Mouse (Mus musculus) midbrain, embryonic 15.5 days (tissue): Measurements from ENCODE around the gene Tada3. TPM values are rescaled to one million over a fixed set of nuclear protein-coding genes. Genes with fewer than 3 reads are reported as not detected.

ENCODE experiments used
- ATAC-seq: fragments of 200-750 bp; cut with Nextera tagmentation; replicated peaks from 2 replicates; pipeline ENCODE4 v1.8.0; 2017; ENCODE audit warnings: moderate TSS enrichment
- H3K27ac ChIP-seq: fragments of 300-500 bp; sonication (generic); 2 replicates; pipeline ENCODE4 v1.5.1; 2015; ENCODE audit warnings: mild to moderate bottlenecking, inconsistent platforms
- H3K27me3 ChIP-seq: fragments of 300-500 bp; sonication (generic); replicated peaks from 2 replicates; pipeline ENCODE4 v1.6.1; 2015; ENCODE audit warnings: inconsistent platforms
- H3K36me3 ChIP-seq: fragments of 300-500 bp; sonication (generic); replicated peaks from 2 replicates; pipeline ENCODE4 v1.6.1; 2015; ENCODE audit warnings: inconsistent platforms
- H3K4me1 ChIP-seq: fragments of 300-500 bp; sonication (generic); 2 replicates; pipeline ENCODE4 v1.6.1; 2015; ENCODE audit warnings: inconsistent platforms
- H3K4me2 ChIP-seq: fragments of 300-500 bp; sonication (generic); 2 replicates; pipeline ENCODE4 v1.6.1; 2015; ENCODE audit warnings: inconsistent platforms, mild to moderate bottlenecking, moderate library complexity
- H3K4me3 ChIP-seq: fragments of 300-500 bp; sonication (generic); 2 replicates; pipeline ENCODE4 v1.5.1; 2015; ENCODE audit warnings: mild to moderate bottlenecking, inconsistent platforms
- H3K9ac ChIP-seq: fragments of 300-500 bp; sonication (generic); 2 replicates; pipeline ENCODE4 v1.6.1; 2015; ENCODE audit warnings: mild to moderate bottlenecking, inconsistent platforms
- H3K9me3 ChIP-seq: fragments of 300-500 bp; sonication (generic); 2 replicates; pipeline ENCODE4 v1.6.1; 2016; ENCODE audit warnings: inconsistent platforms
- WGBS: fragments of 180-500 bp; shearing (Covaris S2); methylation state at CpG from one replicate; pipeline ENCODE4 v1.1.7; 2015; ENCODE audit warnings: mixed read lengths; 5-methylcytosine and 5-hydroxymethylcytosine counted together
- polyA plus RNA-seq: library from polyadenylated mRNA; unstranded; fragments of >200 nt; fragmentation: Nextera tagmentation; extraction: Ambion mirVana; gene quantifications from 2 replicates; pipeline ENCODE4 v1.2.1, GENCODE M21; 2015

Tada3 gene
- 80.4 and 81.6 TPM in 2 replicates for polyA plus RNA-seq

- Histone ChIP-seq H3K27me3 (no peaks in the 10 kb centered on the region), H3K27ac (peak within 1 kb of the TSS; percentile 97), H3K36me3 (peaks cover 46% of the 10 kb centered on the region), H3K4me2 (peak within 1 kb of the TSS; percentile 95), H3K4me1 (peaks cover 26% of the 10 kb centered on the region), H3K9me3 (no peaks in the 10 kb centered on the region), H3K4me3 (peak within 1 kb of the TSS; percentile 100), H3K9ac (peak within 1 kb of the TSS; percentile 98)
- ATAC-seq, result peak; percentile 97
- WGBS, result 1% methylated on average over 61 of the region's 61 CpGs
These were observed at the start of gene Tada3, which contains the start of gene Arpc4 for GRCm38 (mm10) chr6:113377496-113378385. TSS of gene Tada3 (minus strand) at chr6:113377883. TSS of gene Arpc4 (plus strand) at chr6:113378115.

GRCm38 (mm10) chr6:113427397-113427796, 49.7 kb upstream of the Tada3 start:
- Histone ChIP-seq H3K27me3 (no peaks in the 10 kb centered on the region), H3K36me3 (no peaks in the 10 kb centered on the region), H3K4me3 (no peak overlapping the region), H3K9me3 (no peaks in the 10 kb centered on the region), H3K27ac (no peak overlapping the region), H3K9ac (no peak overlapping the region), H3K4me2 (no peak overlapping the region), H3K4me1 (no peaks in the 10 kb centered on the region)
- no peak for ATAC-seq
- 59% methylated on average over 3 of the region's 3 CpGs for WGBS

GRCm38 (mm10) chr6:113426696-113427095, 49.0 kb upstream of the Tada3 start:
- Histone ChIP-seq H3K27ac (no peak overlapping the region), H3K9me3 (no peaks in the 10 kb centered on the region), H3K4me1 (no peaks in the 10 kb centered on the region), H3K36me3 (no peaks in the 10 kb centered on the region), H3K9ac (no peak overlapping the region), H3K4me3 (no peak overlapping the region), H3K4me2 (no peak overlapping the region), H3K27me3 (no peaks in the 10 kb centered on the region)
- ATAC-seq, result no peak
- WGBS, result 88% methylated on average over 4 of the region's 4 CpGs

GRCm38 (mm10) chr6:113424187-113424586, 46.5 kb upstream of the Tada3 start:
- Histone ChIP-seq H3K4me3 (no peak overlapping the region), H3K36me3 (no peaks in the 10 kb centered on the region), H3K4me1 (peaks cover 4% of the 10 kb centered on the region; the same call in 1 of the 2 replicates), H3K4me2 (no peak overlapping the region), H3K9ac (no peak overlapping the region), H3K9me3 (no peaks in the 10 kb centered on the region), H3K27ac (no peak overlapping the region), H3K27me3 (no peaks in the 10 kb centered on the region)
- no peak for ATAC-seq
- WGBS, result 88% methylated on average over 7 of the region's 7 CpGs

- no peak overlapping the region for H3K9ac ChIP-seq
- H3K27ac ChIP-seq, result no peak overlapping the region
- no peak overlapping the region for H3K4me3 ChIP-seq
- H3K9me3 ChIP-seq, result no peaks in the 10 kb centered on the region
- no peak overlapping the region for H3K4me2 ChIP-seq
- no peak for ATAC-seq
- no peaks in the 10 kb centered on the region for H3K27me3 ChIP-seq
- 81% methylated on average over 4 of the region's 4 CpGs for WGBS
- H3K36me3 ChIP-seq, result no peaks in the 10 kb centered on the region
- peaks cover 12% of the 10 kb centered on the region for H3K4me1 ChIP-seq
These were observed 45.3 kb upstream of the Tada3 start for GRCm38 (mm10) chr6:113423000-113423399.

GRCm38 (mm10) chr6:113419199-113419587, 41.5 kb upstream of the Tada3 start, which contains the start of gene Rpusd3:
TSS of gene Rpusd3 (minus strand) at chr6:113419340.
- Histone ChIP-seq H3K9me3 (no peaks in the 10 kb centered on the region), H3K36me3 (0 out of 2 replicates have a peak, but pooled peaks cover 6% of the 10 kb centered on the region), H3K27ac (peak within 1 kb of the TSS; percentile 67), H3K4me2 (peak within 1 kb of the TSS; percentile 90), H3K9ac (peak within 1 kb of the TSS; percentile 71), H3K4me3 (peak within 1 kb of the TSS; percentile 63), H3K4me1 (peaks cover 21% of the 10 kb centered on the region), H3K27me3 (no peaks in the 10 kb centered on the region)
- 0% methylated on average over 25 of the region's 25 CpGs for WGBS
- peak; percentile 98 for ATAC-seq

GRCm38 (mm10) chr6:113418441-113419198, 40.9 kb upstream of the Tada3 start:
- peak overlapping the region; percentile 90 for H3K4me2 ChIP-seq
- WGBS, result 17% methylated on average over 16 of the region's 16 CpGs
- peak overlapping the region; percentile 63 for H3K4me3 ChIP-seq
- no peaks in the 10 kb centered on the region for H3K9me3 ChIP-seq
- H3K4me1 ChIP-seq, result peaks cover 21% of the 10 kb centered on the region
- H3K27ac ChIP-seq, result peak overlapping the region; percentile 67
- H3K36me3 ChIP-seq, result 0 out of 2 replicates have a peak, but pooled peaks cover 6% of the 10 kb centered on the region
- peak overlapping the region; percentile 71 for H3K9ac ChIP-seq
- H3K27me3 ChIP-seq, result no peaks in the 10 kb centered on the region
- ATAC-seq, result peak; percentile 70

GRCm38 (mm10) chr6:113416416-113416815, 38.7 kb upstream of the Tada3 start:
- no peaks in the 10 kb centered on the region for H3K27me3 ChIP-seq
- WGBS, result 83% methylated on average over 5 of the region's 5 CpGs
- H3K9me3 ChIP-seq, result no peaks in the 10 kb centered on the region
- H3K9ac ChIP-seq, result no peak overlapping the region
- H3K36me3 ChIP-seq, result 0 out of 2 replicates have a peak, but pooled peaks cover 6% of the 10 kb centered on the region
- H3K4me3 ChIP-seq, result no peak overlapping the region
- peaks cover 21% of the 10 kb centered on the region for H3K4me1 ChIP-seq
- no peak for ATAC-seq
- no peak overlapping the region for H3K4me2 ChIP-seq
- no peak overlapping the region for H3K27ac ChIP-seq

GRCm38 (mm10) chr6:113410001-113410400, 32.3 kb upstream of the Tada3 start:
- H3K36me3 ChIP-seq, result 0 out of 2 replicates have a peak, but pooled peaks cover 3% of the 10 kb centered on the region
- H3K9ac ChIP-seq, result no peak overlapping the region
- H3K9me3 ChIP-seq, result no peaks in the 10 kb centered on the region
- H3K4me3 ChIP-seq, result no peak overlapping the region
- WGBS, result 76% methylated on average over 1 of the region's 1 CpGs
- no peaks in the 10 kb centered on the region for H3K4me1 ChIP-seq
- no peak for ATAC-seq
- no peaks in the 10 kb centered on the region for H3K27me3 ChIP-seq
- no peak overlapping the region for H3K4me2 ChIP-seq
- H3K27ac ChIP-seq, result no peak overlapping the region

- WGBS, result 78% methylated on average over 9 of the region's 9 CpGs
These were observed 29.0 kb upstream of the Tada3 start for GRCm38 (mm10) chr6:113406683-113407082.

GRCm38 (mm10) chr6:113405483-113405882, 27.8 kb upstream of the Tada3 start:
- Histone ChIP-seq H3K9me3 (no peaks in the 10 kb centered on the region), H3K9ac (no peak overlapping the region), H3K36me3 (no peaks in the 10 kb centered on the region), H3K27me3 (no peaks in the 10 kb centered on the region), H3K4me1 (no peaks in the 10 kb centered on the region), H3K4me3 (no peak overlapping the region), H3K4me2 (no peak overlapping the region), H3K27ac (no peak overlapping the region)
- 93% methylated on average over 6 of the region's 6 CpGs for WGBS
- ATAC-seq, result no peak

More at GRCm38 (mm10) chr6:113406683-113407082, 29.0 kb upstream of the Tada3 start:
- no peaks in the 10 kb centered on the region for H3K36me3 ChIP-seq
- no peak overlapping the region for H3K9ac ChIP-seq
- no peaks in the 10 kb centered on the region for H3K9me3 ChIP-seq
- no peak overlapping the region for H3K4me3 ChIP-seq
- H3K27me3 ChIP-seq, result no peaks in the 10 kb centered on the region
- H3K4me1 ChIP-seq, result no peaks in the 10 kb centered on the region
- no peak overlapping the region for H3K27ac ChIP-seq
- no peak overlapping the region for H3K4me2 ChIP-seq
- ATAC-seq, result no peak
